Mouse (Mus musculus): ENCODE measurements around the gene Gm3183. TPM values are rescaled to one million over a fixed set of nuclear protein-coding genes. Genes with fewer than 3 reads are reported as not detected.

Gene Gm3183
- not detected for polyA plus RNA-seq (2015; fragmentation: Illumina TruSeq; extraction: RNeasy Lipid Tissue Mini Kit (QIAGEN cat#74804); ENCODE audit: insufficient read depth, low replicate concordance)

DNA sequence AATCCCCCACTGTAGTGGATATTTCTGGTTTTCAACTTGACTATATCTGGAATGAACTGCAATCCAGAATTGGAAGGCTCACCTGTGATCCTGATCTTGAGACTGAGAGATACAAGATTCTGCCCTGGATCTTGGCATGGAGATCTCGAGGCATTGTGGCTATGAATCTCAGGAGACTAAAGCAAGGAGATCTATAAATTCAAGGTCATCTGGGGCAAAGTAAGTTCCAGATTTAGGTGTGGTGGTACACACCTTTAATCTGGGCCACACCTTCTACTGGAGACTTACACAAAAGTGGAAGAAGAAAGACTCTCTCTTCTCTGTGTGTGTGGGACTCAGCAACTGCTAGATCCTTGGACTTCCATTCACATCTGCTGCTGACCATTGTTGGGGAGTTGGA lies at the start of gene Gm3183:
TSS of gene Gm3183 (plus strand) at position 301 of the 400 bp plus-strand sequence.

Other genes starting within 250 kb of the Gm3183 start
- not detected for gene Gm3147, start 249.1 kb upstream of the Gm3183 start, polyA plus RNA-seq (2015; fragmentation: Illumina TruSeq; extraction: RNeasy Lipid Tissue Mini Kit (QIAGEN cat#74804); ENCODE audit: insufficient read depth, low replicate concordance)
- not detected for gene Gm6509, start 241.5 kb upstream of the Gm3183 start, polyA plus RNA-seq (2015; fragmentation: Illumina TruSeq; extraction: RNeasy Lipid Tissue Mini Kit (QIAGEN cat#74804); ENCODE audit: insufficient read depth, low replicate concordance)
- gene Gm6205, start 217.1 kb upstream of the Gm3183 start, polyA plus RNA-seq (2015; fragmentation: Illumina TruSeq; extraction: RNeasy Lipid Tissue Mini Kit (QIAGEN cat#74804); ENCODE audit: insufficient read depth, low replicate concordance): not detected
- gene Gm6367, start 123.2 kb downstream of the Gm3183 start, polyA plus RNA-seq (2015; fragmentation: Illumina TruSeq; extraction: RNeasy Lipid Tissue Mini Kit (QIAGEN cat#74804); ENCODE audit: insufficient read depth, low replicate concordance): not detected
- gene Gm7942, start 241.5 kb downstream of the Gm3183 start, polyA plus RNA-seq (2015; fragmentation: Illumina TruSeq; extraction: RNeasy Lipid Tissue Mini Kit (QIAGEN cat#74804); ENCODE audit: insufficient read depth, low replicate concordance): not detected

All from spleen, adult 10 weeks (tissue).